Mouse (Mus musculus): ENCODE measurements at regions not wholly inside any gene's neighbourhood (a gene's known extent, or its start where the extent isn't known, plus 50 kb on each side); places are given as distances from the start of the nearest gene placed in this dataset.

- Histone ChIP-seq H3K27ac (ENCODE audit: low read depth, low read length) (no peak overlapping the region), H3K4me3 (ENCODE audit: low read depth, low read length) (no peak overlapping the region), H3K9ac (ENCODE audit: low read length) (no peak overlapping the region), H3K4me2 (ENCODE audit: low read depth, low read length, severe bottlenecking) (no peak overlapping the region), H3K27me3 (ENCODE audit: control insufficient read depth, insufficient read depth, low read length) (no peaks in the 10 kb centered on the region), H3K4me1 (replicated peaks; ENCODE audit: control insufficient read depth, insufficient read depth, low read length) (no peaks in the 10 kb centered on the region), H3K36me3 (ENCODE audit: control insufficient read depth, insufficient read depth, low read length) (no peaks in the 10 kb centered on the region), H3K9me3 (ENCODE audit: control insufficient read depth, low read length) (no peaks in the 10 kb centered on the region)
- 85% methylated on average over 5 of the region's 5 CpGs for WGBS
- no peak for ATAC-seq (replicated peaks; ENCODE audit: low FRiP score)
- DNase-seq (ENCODE audit: low spot score) = no peak
Measured at GRCm38 (mm10) chr2:161470844-161471243, 362.0 kb upstream of the Chd6 start.

GRCm38 (mm10) chr2:161470025-161470424, 361.1 kb upstream of the Chd6 start:
- no peaks in the 10 kb centered on the region for H3K9me3 ChIP-seq (ENCODE audit: control insufficient read depth, low read length)
- no peaks in the 10 kb centered on the region for H3K4me1 ChIP-seq (replicated peaks; ENCODE audit: control insufficient read depth, insufficient read depth, low read length)
- DNase-seq (ENCODE audit: low spot score) (no peak), ATAC-seq (replicated peaks; ENCODE audit: low FRiP score) (peak; percentile 72; the same call in 1 of the 2 replicates)
- H3K4me2 ChIP-seq (ENCODE audit: low read depth, low read length, severe bottlenecking) = no peak overlapping the region
- H3K36me3 ChIP-seq (ENCODE audit: control insufficient read depth, insufficient read depth, low read length) = no peaks in the 10 kb centered on the region
- H3K4me3 ChIP-seq (ENCODE audit: low read depth, low read length) = no peak overlapping the region
- no peaks in the 10 kb centered on the region for H3K27me3 ChIP-seq (ENCODE audit: control insufficient read depth, insufficient read depth, low read length)
- H3K9ac ChIP-seq (ENCODE audit: low read length) = no peak overlapping the region
- 41% methylated on average over 2 of the region's 2 CpGs for WGBS
- no peak overlapping the region for H3K27ac ChIP-seq (ENCODE audit: low read depth, low read length)

GRCm38 (mm10) chr2:161467035-161467434, 358.2 kb upstream of the Chd6 start:
- no peaks in the 10 kb centered on the region for H3K36me3 ChIP-seq (ENCODE audit: control insufficient read depth, insufficient read depth, low read length)
- no peaks in the 10 kb centered on the region for H3K9me3 ChIP-seq (ENCODE audit: control insufficient read depth, low read length)
- no peak overlapping the region for H3K4me3 ChIP-seq (ENCODE audit: low read depth, low read length)
- no peak for ATAC-seq (replicated peaks; ENCODE audit: low FRiP score)
- H3K9ac ChIP-seq (ENCODE audit: low read length) = no peak overlapping the region
- no peaks in the 10 kb centered on the region for H3K27me3 ChIP-seq (ENCODE audit: control insufficient read depth, insufficient read depth, low read length)
- H3K4me2 ChIP-seq (ENCODE audit: low read depth, low read length, severe bottlenecking) = no peak overlapping the region
- no peak overlapping the region for H3K27ac ChIP-seq (ENCODE audit: low read depth, low read length)
- WGBS = 81% methylated on average over 1 of the region's 1 CpGs
- no peaks in the 10 kb centered on the region for H3K4me1 ChIP-seq (replicated peaks; ENCODE audit: control insufficient read depth, insufficient read depth, low read length)
- no peak for DNase-seq (ENCODE audit: low spot score)

- Histone ChIP-seq H3K9me3 (ENCODE audit: control insufficient read depth, low read length) (no peaks in the 10 kb centered on the region), H3K27me3 (ENCODE audit: control insufficient read depth, insufficient read depth, low read length) (no peaks in the 10 kb centered on the region), H3K27ac (ENCODE audit: low read depth, low read length) (no peak overlapping the region), H3K4me3 (ENCODE audit: low read depth, low read length) (no peak overlapping the region), H3K36me3 (ENCODE audit: control insufficient read depth, insufficient read depth, low read length) (no peaks in the 10 kb centered on the region), H3K9ac (ENCODE audit: low read length) (no peak overlapping the region), H3K4me2 (ENCODE audit: low read depth, low read length, severe bottlenecking) (no peak overlapping the region), H3K4me1 (replicated peaks; ENCODE audit: control insufficient read depth, insufficient read depth, low read length) (no peaks in the 10 kb centered on the region)
- no peak for DNase-seq (ENCODE audit: low spot score)
- no peak for ATAC-seq (replicated peaks; ENCODE audit: low FRiP score)
- 95% methylated on average over 4 of the region's 4 CpGs for WGBS
Measured at GRCm38 (mm10) chr2:161460600-161460999, 351.7 kb upstream of the Chd6 start.

- Histone ChIP-seq H3K4me2 (ENCODE audit: low read depth, low read length, severe bottlenecking) (no peak overlapping the region), H3K9ac (ENCODE audit: low read length) (no peak overlapping the region), H3K4me3 (ENCODE audit: low read depth, low read length) (no peak overlapping the region), H3K27me3 (ENCODE audit: control insufficient read depth, insufficient read depth, low read length) (no peaks in the 10 kb centered on the region), H3K36me3 (ENCODE audit: control insufficient read depth, insufficient read depth, low read length) (no peaks in the 10 kb centered on the region), H3K4me1 (replicated peaks; ENCODE audit: control insufficient read depth, insufficient read depth, low read length) (no peaks in the 10 kb centered on the region), H3K27ac (ENCODE audit: low read depth, low read length) (no peak overlapping the region), H3K9me3 (ENCODE audit: control insufficient read depth, low read length) (no peaks in the 10 kb centered on the region)
- WGBS = 55% methylated on average over 6 of the region's 6 CpGs
- ATAC-seq (replicated peaks; ENCODE audit: low FRiP score) (peak; percentile 79), DNase-seq (ENCODE audit: low spot score) (no peak)
Measured at GRCm38 (mm10) chr2:161454466-161454865, 345.6 kb upstream of the Chd6 start.

GRCm38 (mm10) chr2:161433816-161434215, 324.9 kb upstream of the Chd6 start:
- Histone ChIP-seq H3K9ac (ENCODE audit: low read length) (no peak overlapping the region), H3K4me1 (replicated peaks; ENCODE audit: control insufficient read depth, insufficient read depth, low read length) (no peaks in the 10 kb centered on the region), H3K27ac (ENCODE audit: low read depth, low read length) (no peak overlapping the region), H3K27me3 (ENCODE audit: control insufficient read depth, insufficient read depth, low read length) (no peaks in the 10 kb centered on the region), H3K4me3 (ENCODE audit: low read depth, low read length) (no peak overlapping the region), H3K36me3 (ENCODE audit: control insufficient read depth, insufficient read depth, low read length) (no peaks in the 10 kb centered on the region), H3K9me3 (ENCODE audit: control insufficient read depth, low read length) (no peaks in the 10 kb centered on the region), H3K4me2 (ENCODE audit: low read depth, low read length, severe bottlenecking) (no peak overlapping the region)
- WGBS = 15% methylated on average over 9 of the region's 9 CpGs
- ATAC-seq (replicated peaks; ENCODE audit: low FRiP score) (peak; percentile 72), DNase-seq (ENCODE audit: low spot score) (peak; percentile 62)

GRCm38 (mm10) chr2:161429294-161429693, 320.4 kb upstream of the Chd6 start:
- 0 out of 2 replicates have a peak, but pooled peaks have one; percentile 33 for ATAC-seq (replicated peaks; ENCODE audit: low FRiP score)

GRCm38 (mm10) chr2:161425587-161425986, 316.7 kb upstream of the Chd6 start:
- Histone ChIP-seq H3K4me3 (ENCODE audit: low read depth, low read length) (no peak overlapping the region), H3K27ac (ENCODE audit: low read depth, low read length) (no peak overlapping the region), H3K36me3 (ENCODE audit: control insufficient read depth, insufficient read depth, low read length) (no peaks in the 10 kb centered on the region), H3K9me3 (ENCODE audit: control insufficient read depth, low read length) (no peaks in the 10 kb centered on the region), H3K4me1 (replicated peaks; ENCODE audit: control insufficient read depth, insufficient read depth, low read length) (no peaks in the 10 kb centered on the region), H3K27me3 (ENCODE audit: control insufficient read depth, insufficient read depth, low read length) (no peaks in the 10 kb centered on the region), H3K9ac (ENCODE audit: low read length) (no peak overlapping the region), H3K4me2 (ENCODE audit: low read depth, low read length, severe bottlenecking) (no peak overlapping the region)
- DNase-seq (ENCODE audit: low spot score) (no peak), ATAC-seq (replicated peaks; ENCODE audit: low FRiP score) (no peak)
- WGBS = 54% methylated on average over 3 of the region's 3 CpGs

More at GRCm38 (mm10) chr2:161429294-161429693, 320.4 kb upstream of the Chd6 start:
- H3K9ac ChIP-seq (ENCODE audit: low read length) = no peak overlapping the region
- H3K27ac ChIP-seq (ENCODE audit: low read depth, low read length) = no peak overlapping the region
- H3K4me1 ChIP-seq (replicated peaks; ENCODE audit: control insufficient read depth, insufficient read depth, low read length) = no peaks in the 10 kb centered on the region
- no peaks in the 10 kb centered on the region for H3K27me3 ChIP-seq (ENCODE audit: control insufficient read depth, insufficient read depth, low read length)
- H3K4me3 ChIP-seq (ENCODE audit: low read depth, low read length) = no peak overlapping the region
- H3K36me3 ChIP-seq (ENCODE audit: control insufficient read depth, insufficient read depth, low read length) = no peaks in the 10 kb centered on the region
- no peaks in the 10 kb centered on the region for H3K9me3 ChIP-seq (ENCODE audit: control insufficient read depth, low read length)
- 52% methylated on average over 3 of the region's 3 CpGs for WGBS
- H3K4me2 ChIP-seq (ENCODE audit: low read depth, low read length, severe bottlenecking) = no peak overlapping the region
- DNase-seq (ENCODE audit: low spot score) = no peak

GRCm38 (mm10) chr2:161418062-161418461, 309.2 kb upstream of the Chd6 start:
- no peak for ATAC-seq (replicated peaks; ENCODE audit: low FRiP score)

More at GRCm38 (mm10) chr2:161418062-161418461, 309.2 kb upstream of the Chd6 start:
- H3K36me3 ChIP-seq (ENCODE audit: control insufficient read depth, insufficient read depth, low read length) = no peaks in the 10 kb centered on the region
- WGBS = 85% methylated on average over 7 of the region's 7 CpGs
- H3K4me1 ChIP-seq (replicated peaks; ENCODE audit: control insufficient read depth, insufficient read depth, low read length) = no peaks in the 10 kb centered on the region
- H3K4me2 ChIP-seq (ENCODE audit: low read depth, low read length, severe bottlenecking) = no peak overlapping the region
- no peaks in the 10 kb centered on the region for H3K9me3 ChIP-seq (ENCODE audit: control insufficient read depth, low read length)
- no peaks in the 10 kb centered on the region for H3K27me3 ChIP-seq (ENCODE audit: control insufficient read depth, insufficient read depth, low read length)
- H3K27ac ChIP-seq (ENCODE audit: low read depth, low read length) = no peak overlapping the region
- DNase-seq (ENCODE audit: low spot score) = no peak
- no peak overlapping the region for H3K4me3 ChIP-seq (ENCODE audit: low read depth, low read length)
- no peak overlapping the region for H3K9ac ChIP-seq (ENCODE audit: low read length)

Measured in forebrain, embryonic 11.5 days (tissue).